Mouse (Mus musculus) cerebellum, adult 18-20 months (tissue): ENCODE data around the gene Eif5b.

Source experiments
- DNase-seq, 2 experiments: peaks; one replicate each; pipeline ENCODE4 v3.0.0; 2021

Eif5b gene

GRCm38 (mm10) chr1:38011647-38012046 is 13.8 kb downstream of the Eif5b start:
- no peak for DNase-seq

- no peak for DNase-seq
Measured at GRCm38 (mm10) chr1:38012104-38012503, 14.3 kb downstream of the Eif5b start.

- no peak for DNase-seq
Measured at GRCm38 (mm10) chr1:38012509-38012908, 14.7 kb downstream of the Eif5b start.

- DNase-seq = no peak
Measured at GRCm38 (mm10) chr1:38014551-38015203, 16.9 kb downstream of the Eif5b start.

- DNase-seq = no peak
Measured at GRCm38 (mm10) chr1:38027301-38027700, 29.5 kb downstream of the Eif5b start.

- no peak for DNase-seq
Measured at GRCm38 (mm10) chr1:38031391-38031790, 33.6 kb downstream of the Eif5b start.

GRCm38 (mm10) chr1:38035521-38035920 is 37.7 kb downstream of the Eif5b start:
- no peak for DNase-seq

- DNase-seq = no peak
Measured at GRCm38 (mm10) chr1:38037375-38037774, 39.6 kb downstream of the Eif5b start.

- no peak for DNase-seq
Measured at GRCm38 (mm10) chr1:38038898-38039297, 41.1 kb downstream of the Eif5b start.

GRCm38 (mm10) chr1:38048121-38048520 is 50.3 kb downstream of the Eif5b start:
- peak; percentile 13 to 21 for DNase-seq

GRCm38 (mm10) chr1:38049562-38049961 is 51.8 kb downstream of the Eif5b start:
- DNase-seq = no peak

GRCm38 (mm10) chr1:38055176-38055575 is 57.4 kb downstream of the Eif5b start:
- DNase-seq = no peak

GRCm38 (mm10) chr1:38058417-38058816 is 60.6 kb downstream of the Eif5b start:
- no peak for DNase-seq

- peak; percentile 30 to 49 for DNase-seq
Measured at GRCm38 (mm10) chr1:38062156-38062555, 64.3 kb downstream of the Eif5b start.

GRCm38 (mm10) chr1:38067276-38067675 is 69.5 kb downstream of the Eif5b start:
- DNase-seq = peak; percentile 28 to 40

- no peak for DNase-seq
Measured at GRCm38 (mm10) chr1:38071326-38071725, 73.5 kb downstream of the Eif5b start.

GRCm38 (mm10) chr1:38081316-38081715 is 83.5 kb downstream of the Eif5b start:
- DNase-seq = no peak

- DNase-seq = no peak
Measured at GRCm38 (mm10) chr1:38103214-38103613, 105.4 kb downstream of the Eif5b start.

GRCm38 (mm10) chr1:38103813-38104212 is 106.0 kb downstream of the Eif5b start:
- DNase-seq = no peak
